Mouse (Mus musculus) stomach, embryonic 16.5 days (tissue): ENCODE measurements around the gene Fam228a. TPM values are rescaled to one million over a fixed set of nuclear protein-coding genes. Genes with fewer than 3 reads are reported as not detected.
"Not testable (repeated sequence)": the region's sequence is repeated elsewhere in the genome, so short reads cannot be mapped to it uniquely, and the experiment has no call there.

Experiments
- ATAC-seq: fragments of 200-750 bp; cut with Nextera tagmentation; 2 replicates; pipeline ENCODE4 v1.8.0; 2017; ENCODE audit warnings: moderate number of reproducible peaks, moderate TSS enrichment; ENCODE audit not compliant: insufficient read depth, low FRiP score
- H3K27ac ChIP-seq: fragments of 300-500 bp; sonication (generic); 2 replicates; pipeline ENCODE4 v1.5.1; 2014; ENCODE audit warnings: low read length
- H3K27me3 ChIP-seq: fragments of 300-500 bp; sonication (generic); 2 replicates; pipeline ENCODE4 v1.6.1; 2014; ENCODE audit warnings: low read length, control low read depth, mixed read lengths; ENCODE audit not compliant: control insufficient read depth, insufficient read depth
- H3K36me3 ChIP-seq: fragments of 300-500 bp; sonication (generic); 2 replicates; pipeline ENCODE4 v1.6.1; 2014; ENCODE audit warnings: low read length; ENCODE audit not compliant: control insufficient read depth, insufficient read depth
- H3K4me1 ChIP-seq: fragments of 300-500 bp; sonication (generic); 2 replicates; pipeline ENCODE4 v1.6.1; 2014; ENCODE audit warnings: low read length, control low read depth, mixed read lengths; ENCODE audit not compliant: control insufficient read depth, insufficient read depth
- H3K4me2 ChIP-seq: fragments of 300-500 bp; sonication (generic); 2 replicates; pipeline ENCODE4 v1.6.1; 2014; ENCODE audit warnings: low read depth, low read length, mixed read lengths
- H3K4me3 ChIP-seq: fragments of 300-500 bp; sonication (generic); replicated peaks from 2 replicates; pipeline ENCODE4 v1.5.1; 2014; ENCODE audit warnings: mild to moderate bottlenecking, low read length
- H3K9ac ChIP-seq: fragments of 300-500 bp; sonication (generic); 2 replicates; pipeline ENCODE4 v1.6.1; 2014; ENCODE audit warnings: low read length
- H3K9me3 ChIP-seq: fragments of 300-500 bp; sonication (generic); replicated peaks from 2 replicates; pipeline ENCODE4 v1.6.1; 2016; ENCODE audit warnings: low read length, control low read depth; ENCODE audit not compliant: control insufficient read depth
- WGBS: fragments of 180-500 bp; shearing (Covaris S2); extraction: QIAGEN DNeasy Blood & Tissue Kit; methylation state at CpG from one replicate; pipeline ENCODE4 v1.1.7; 2014; 5-methylcytosine and 5-hydroxymethylcytosine counted together
- polyA plus RNA-seq: library from polyadenylated mRNA; unstranded; fragments of >200 nt; fragmentation: Nextera tagmentation; extraction: Ambion mirVana; gene quantifications from 2 replicates; pipeline ENCODE4 v1.2.1, GENCODE M21; 2015

Fam228a gene
- polyA plus RNA-seq, result 0.25 and 0.36 TPM in 2 replicates

DNA sequence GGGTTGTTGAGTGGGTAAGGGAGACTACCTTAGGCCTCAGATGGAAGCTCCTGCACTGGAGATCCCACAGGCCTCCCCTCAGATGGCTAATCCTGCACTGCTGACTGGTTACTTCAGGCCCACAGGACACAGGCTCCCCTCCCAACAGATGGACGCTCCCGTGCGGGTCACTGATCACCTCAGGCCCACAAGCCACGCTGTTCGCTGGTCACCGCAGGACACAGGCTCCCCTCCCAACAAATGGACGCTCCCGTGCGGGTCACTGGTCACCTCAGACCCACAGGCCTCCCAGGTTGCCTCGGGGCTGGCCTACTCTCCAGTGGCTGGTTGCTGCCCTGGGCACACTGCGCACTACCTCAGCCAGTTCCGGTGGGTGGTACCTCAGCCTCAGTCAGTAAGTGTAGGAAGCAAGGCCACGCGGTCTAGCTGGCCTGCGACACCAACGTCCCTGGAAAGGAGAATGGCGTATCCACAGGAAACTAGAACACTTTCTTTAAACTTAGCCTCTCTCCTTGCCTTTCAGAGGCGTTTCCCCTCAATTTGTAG, at the start of gene Fam228a:
Fam228a (minus strand) TSS at position 400 of the 546 bp plus-strand sequence.
- Histone ChIP-seq H3K4me2 (no peak within 1 kb of the TSS), H3K9ac (no peak within 1 kb of the TSS), H3K27ac (no peak within 1 kb of the TSS), H3K4me1 (no peaks in the 10 kb centered on the region), H3K4me3 (no peak within 1 kb of the TSS), H3K9me3 (no peaks in the 10 kb centered on the region), H3K36me3 (no peaks in the 10 kb centered on the region), H3K27me3 (no peaks in the 10 kb centered on the region)
- 90% methylated on average over 18 of the region's 18 CpGs for WGBS
- no peak; the same call in 1 of the 2 replicates for ATAC-seq

DNA sequence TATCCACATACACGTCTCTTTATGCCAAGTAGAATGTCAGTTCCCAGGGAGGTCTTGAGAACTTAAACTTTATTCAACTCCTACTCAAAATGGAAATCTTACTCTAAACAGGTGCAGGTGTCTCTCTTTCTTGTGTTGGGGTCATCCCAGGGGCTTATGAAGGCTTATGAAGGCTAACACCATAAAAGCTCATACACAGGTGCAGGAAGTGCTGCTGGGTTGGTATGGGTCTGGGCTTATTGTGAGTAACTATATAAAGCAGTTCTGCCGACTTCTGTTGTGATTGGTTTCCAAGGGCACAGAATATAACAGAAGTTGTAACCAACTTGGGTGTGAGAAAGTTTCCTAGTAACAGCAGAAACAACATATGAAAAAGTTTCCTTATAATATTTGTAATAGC, 46.2 kb upstream of the Fam228a start:
- H3K4me1 ChIP-seq, result no peaks in the 10 kb centered on the region
- H3K9me3 ChIP-seq, result no peaks in the 10 kb centered on the region
- H3K36me3 ChIP-seq, result no peaks in the 10 kb centered on the region
- H3K4me3 ChIP-seq, result no peak overlapping the region
- 80% methylated on average over 2 of the region's 2 CpGs for WGBS
- no peak for ATAC-seq
- H3K9ac ChIP-seq, result no peak overlapping the region
- no peaks in the 10 kb centered on the region for H3K27me3 ChIP-seq
- H3K4me2 ChIP-seq, result no peak overlapping the region
- H3K27ac ChIP-seq, result no peak overlapping the region

DNA sequence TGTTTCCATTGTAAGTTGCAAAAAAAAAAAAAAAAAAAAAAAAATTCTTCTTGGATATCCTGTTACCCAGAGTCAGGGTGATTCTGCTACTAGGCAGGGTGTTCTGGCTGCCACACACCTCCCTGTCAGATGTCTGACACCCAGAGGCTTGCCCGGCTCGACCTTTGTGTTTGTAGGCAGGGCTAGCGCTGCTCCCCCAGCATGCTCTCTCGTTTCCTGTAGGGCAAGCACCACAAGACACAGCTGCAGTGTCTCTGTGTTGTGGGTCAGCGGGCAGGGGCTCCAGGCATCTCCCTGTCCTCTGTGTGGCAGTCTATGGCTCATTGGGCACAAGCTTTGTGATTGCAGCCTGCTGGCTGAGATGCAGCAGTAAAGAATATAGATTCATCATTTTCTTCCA, 45.4 kb upstream of the Fam228a start:
- Histone ChIP-seq H3K9me3 (no peaks in the 10 kb centered on the region), H3K27ac (no peak overlapping the region), H3K4me1 (no peaks in the 10 kb centered on the region), H3K4me3 (no peak overlapping the region), H3K27me3 (no peaks in the 10 kb centered on the region), H3K9ac (no peak overlapping the region), H3K36me3 (no peaks in the 10 kb centered on the region), H3K4me2 (no peak overlapping the region)
- no peak for ATAC-seq
- 58% methylated on average over 5 of the region's 5 CpGs for WGBS

DNA sequence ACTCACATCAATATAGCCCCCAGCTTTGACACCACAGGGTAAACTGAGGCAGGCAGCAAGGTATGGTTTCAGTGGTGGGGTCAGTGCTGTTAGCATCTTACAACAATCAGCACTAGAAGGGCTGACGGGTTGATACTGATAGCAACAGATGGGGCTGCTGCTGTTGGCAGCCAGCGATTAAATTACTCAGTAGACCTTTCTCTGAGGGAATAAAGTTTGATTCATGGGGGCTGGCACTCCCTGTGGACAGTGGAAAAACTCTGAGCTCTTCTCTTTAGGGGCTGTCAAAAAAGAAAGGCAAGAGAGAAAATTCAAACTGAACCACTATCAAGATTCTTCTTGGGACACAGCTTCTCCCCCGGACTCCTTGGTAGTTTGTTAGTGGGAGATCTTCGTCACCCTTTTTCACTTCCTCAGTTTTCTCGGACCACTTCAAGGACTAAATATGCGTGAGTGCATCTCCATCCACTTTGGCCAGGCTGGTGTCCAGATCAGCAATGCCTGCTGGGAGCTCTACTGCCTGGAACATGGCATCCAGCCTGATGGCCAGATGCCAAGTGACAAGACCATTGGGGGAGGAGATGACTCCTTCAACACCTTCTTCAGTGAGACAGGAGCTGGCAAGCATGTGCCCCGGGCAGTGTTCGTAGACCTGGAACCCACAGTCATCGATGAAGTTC, 43.6 kb upstream of the Fam228a start:
- H3K9me3 ChIP-seq, ATAC-seq, H3K4me1 ChIP-seq, H3K4me2 ChIP-seq, H3K27ac ChIP-seq, H3K4me3 ChIP-seq, H3K36me3 ChIP-seq, H3K9ac ChIP-seq, H3K27me3 ChIP-seq: not testable (repeated sequence)
- WGBS, result 84% methylated on average over 9 of the region's 9 CpGs

DNA sequence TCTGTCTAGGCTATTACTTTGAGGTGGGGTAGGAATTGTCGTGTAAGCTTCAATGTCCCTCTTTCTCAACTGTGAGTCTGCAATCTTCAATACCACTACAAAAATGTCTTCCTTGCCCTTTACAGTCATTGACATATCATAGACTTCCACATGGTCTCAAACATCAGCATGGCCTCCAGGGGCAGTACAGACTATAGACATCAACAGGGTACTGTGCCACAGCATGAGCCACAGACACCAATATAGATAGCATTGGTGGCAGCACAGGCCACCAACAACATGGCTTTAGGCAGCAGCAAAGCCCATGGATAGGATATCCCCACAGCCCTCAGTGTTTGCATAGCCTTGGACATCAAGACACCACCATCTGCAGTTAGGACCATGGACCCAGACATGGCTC, 43.0 kb upstream of the Fam228a start:
- no peak overlapping the region for H3K4me2 ChIP-seq
- no peaks in the 10 kb centered on the region for H3K36me3 ChIP-seq
- 83% methylated on average over 1 of the region's 1 CpGs for WGBS
- no peaks in the 10 kb centered on the region for H3K27me3 ChIP-seq
- H3K4me3 ChIP-seq, result no peak overlapping the region
- no peaks in the 10 kb centered on the region for H3K4me1 ChIP-seq
- H3K27ac ChIP-seq, result no peak overlapping the region
- H3K9ac ChIP-seq, result no peak overlapping the region
- no peak for ATAC-seq
- no peaks in the 10 kb centered on the region for H3K9me3 ChIP-seq

DNA sequence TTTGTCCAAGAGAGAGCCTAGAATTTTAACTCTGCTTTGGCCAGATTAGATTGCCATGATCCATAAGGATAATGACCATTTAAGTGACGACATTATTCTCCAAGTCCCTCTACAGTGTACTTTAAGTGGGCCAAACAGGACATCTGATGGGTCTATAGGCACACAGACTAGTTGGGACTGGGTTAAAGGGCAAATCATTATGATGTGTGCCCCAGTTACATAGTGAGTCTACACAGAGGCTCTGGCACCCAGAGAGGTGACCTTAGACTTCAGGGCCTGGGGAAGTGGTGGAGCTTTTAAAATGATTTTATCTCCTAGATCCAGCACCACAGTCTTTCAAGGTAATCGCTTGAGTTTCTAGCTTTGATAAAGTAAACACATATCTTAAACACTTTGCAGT, 42.0 kb upstream of the Fam228a start:
- Histone ChIP-seq H3K27me3 (no peaks in the 10 kb centered on the region), H3K9me3 (no peaks in the 10 kb centered on the region), H3K4me3 (no peak overlapping the region), H3K9ac (no peak overlapping the region), H3K4me1 (no peaks in the 10 kb centered on the region), H3K4me2 (no peak overlapping the region), H3K36me3 (no peaks in the 10 kb centered on the region), H3K27ac (no peak overlapping the region)
- no peak for ATAC-seq
- WGBS, result 47% methylated on average over 2 of the region's 2 CpGs

DNA sequence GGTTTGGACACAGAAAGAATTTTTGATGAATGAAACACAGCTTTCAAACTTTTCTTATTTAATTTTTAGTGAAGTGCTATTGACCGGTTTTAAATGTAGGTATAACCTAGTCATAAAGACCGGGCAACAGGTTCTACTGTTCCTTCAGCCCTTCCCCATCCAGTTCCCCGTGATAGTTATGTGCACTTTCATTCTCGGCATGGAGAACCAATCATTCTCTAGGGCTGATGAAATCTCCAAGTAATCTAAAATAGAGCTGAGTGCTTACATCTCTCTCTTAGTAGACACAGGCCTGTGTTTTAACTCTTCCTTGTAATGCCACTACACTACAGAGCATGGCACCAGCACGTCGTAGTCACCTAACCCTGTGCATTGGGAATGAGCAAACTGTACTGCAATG, 39.5 kb upstream of the Fam228a start:
- Histone ChIP-seq H3K4me2 (no peak overlapping the region), H3K9ac (no peak overlapping the region), H3K4me1 (no peaks in the 10 kb centered on the region), H3K9me3 (no peaks in the 10 kb centered on the region), H3K4me3 (no peak overlapping the region), H3K27me3 (no peaks in the 10 kb centered on the region), H3K27ac (no peak overlapping the region), H3K36me3 (no peaks in the 10 kb centered on the region)
- no peak for ATAC-seq
- WGBS, result 84% methylated on average over 6 of the region's 6 CpGs

DNA sequence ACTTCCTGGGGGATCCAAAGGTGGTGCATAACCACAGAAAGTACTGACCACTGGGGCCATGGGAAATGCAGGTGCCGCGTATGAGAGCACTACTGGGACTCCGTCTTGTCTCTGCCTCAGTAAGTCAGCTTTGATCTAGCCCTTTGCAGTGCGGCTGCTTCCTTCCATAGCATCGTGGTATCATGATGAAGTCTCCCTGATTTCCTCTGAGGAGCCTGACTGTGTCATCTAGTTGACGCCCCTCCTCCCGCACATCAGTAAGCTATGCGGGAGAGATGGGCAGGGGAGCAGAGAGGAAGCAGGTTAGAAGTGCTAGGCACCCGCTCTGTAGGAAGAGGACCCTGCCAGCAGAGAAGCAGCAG, 37.3 kb upstream of the Fam228a start:
- H3K9ac ChIP-seq, result no peak overlapping the region
- no peak for ATAC-seq
- H3K4me3 ChIP-seq, result no peak overlapping the region
- H3K4me2 ChIP-seq, result no peak overlapping the region
- H3K9me3 ChIP-seq, result no peaks in the 10 kb centered on the region
- no peaks in the 10 kb centered on the region for H3K36me3 ChIP-seq
- H3K27me3 ChIP-seq, result no peaks in the 10 kb centered on the region
- WGBS, result 75% methylated on average over 9 of the region's 9 CpGs
- H3K4me1 ChIP-seq, result no peaks in the 10 kb centered on the region
- H3K27ac ChIP-seq, result no peak overlapping the region

DNA sequence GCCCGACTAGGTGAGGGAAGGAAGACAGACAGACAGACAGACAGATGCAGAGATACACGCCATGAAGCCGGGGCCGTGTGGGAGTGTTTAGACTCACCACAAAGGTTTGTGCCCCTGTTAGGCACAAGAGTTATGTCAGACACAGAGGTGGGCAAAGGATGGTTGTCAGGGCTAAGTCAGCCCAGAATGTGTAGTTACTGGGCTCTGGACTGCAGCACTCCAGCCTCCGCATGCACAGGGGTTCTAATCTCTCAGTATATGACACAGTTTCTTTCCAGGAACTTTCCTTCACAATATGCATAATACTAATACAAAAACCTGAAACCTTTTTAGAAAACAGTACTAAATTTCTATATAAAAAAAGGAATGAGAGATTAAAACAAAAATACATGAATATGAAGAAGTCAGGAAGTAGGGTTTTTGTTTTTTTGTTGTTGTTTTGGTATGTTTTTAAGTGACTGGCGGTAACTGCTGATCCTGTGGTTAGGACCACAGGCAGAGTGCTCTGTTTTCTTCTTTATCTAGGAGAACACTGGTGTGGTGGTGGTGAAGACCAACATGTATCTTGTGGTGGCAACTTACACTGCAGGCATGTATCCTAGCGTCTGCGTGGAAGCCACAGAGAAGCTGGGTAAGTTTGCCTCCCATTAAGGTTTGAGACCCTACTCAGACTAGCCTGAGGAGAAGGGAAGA, 36.8 kb upstream of the Fam228a start:
- no peak overlapping the region for H3K4me3 ChIP-seq
- no peak overlapping the region for H3K27ac ChIP-seq
- no peaks in the 10 kb centered on the region for H3K36me3 ChIP-seq
- no peaks in the 10 kb centered on the region for H3K27me3 ChIP-seq
- H3K9ac ChIP-seq, result no peak overlapping the region
- 84% methylated on average over 8 of the region's 8 CpGs for WGBS
- no peaks in the 10 kb centered on the region for H3K4me1 ChIP-seq
- H3K4me2 ChIP-seq, result no peak overlapping the region
- ATAC-seq, result no peak
- no peaks in the 10 kb centered on the region for H3K9me3 ChIP-seq
